Mouse (Mus musculus) myocyte (in vitro differentiated cells): ENCODE data around the gene Calb2. TPM values are rescaled to one million over a fixed set of nuclear protein-coding genes. Genes with fewer than 3 reads are reported as not detected.

Experiments used
- H3K27me3 ChIP-seq: one replicate; pipeline ENCODE4 v1.6.1; 2011; ENCODE audit not compliant: control insufficient read depth, insufficient read depth, insufficient read length
- H3K36me3 ChIP-seq: one replicate; pipeline ENCODE4 v1.6.1; 2011; ENCODE audit not compliant: control insufficient read depth, insufficient read depth
- H3K4me2 ChIP-seq: one replicate; pipeline ENCODE4 v1.6.1; 2011; ENCODE audit warnings: low read depth, control low read depth
- H3K4me3 ChIP-seq: one replicate; pipeline ENCODE4 v1.5.1; 2011; ENCODE audit warnings: mild to moderate bottlenecking, control low read depth, moderate library complexity
- H3K79me2 ChIP-seq: one replicate; pipeline ENCODE4 v1.6.1; 2011; ENCODE audit not compliant: control insufficient read depth, insufficient read depth
- H3ac ChIP-seq: one replicate; pipeline ENCODE4 v1.6.1; 2011; ENCODE audit not compliant: control insufficient read depth, insufficient read length
- CEBPB ChIP-seq: IDR thresholded peaks from 2 replicates; pipeline ENCODE4 v1.6.1; 2011; ENCODE audit warnings: mild to moderate bottlenecking, moderate library complexity; ENCODE audit not compliant: poor library complexity, insufficient read depth, severe bottlenecking
- E2F4 ChIP-seq: IDR thresholded peaks from one replicate; pipeline ENCODE4 v1.6.1; 2011; ENCODE audit warnings: mild to moderate bottlenecking, control low read depth, moderate library complexity; ENCODE audit not compliant: insufficient read depth
- MAX ChIP-seq: IDR thresholded peaks from one replicate; pipeline ENCODE4 v1.6.1; 2011; ENCODE audit warnings: low read depth, mild to moderate bottlenecking, control low read depth
- MYOD1 ChIP-seq, 3 experiments: IDR thresholded peaks; one replicate each; pipeline ENCODE4 v1.6.1; 2011; ENCODE audit warnings: control low read depth in 2 of 3, low read depth in 2 of 3, mild to moderate bottlenecking in 2 of 3, moderate library complexity in 1 of 3; ENCODE audit not compliant: insufficient read length in 2 of 3, control insufficient read depth in 1 of 3
- MYOG ChIP-seq, 3 experiments: IDR thresholded peaks; one replicate each; pipeline ENCODE4 v1.6.1; 2011; ENCODE audit warnings: control low read depth in 2 of 3, low read depth in 2 of 3, mild to moderate bottlenecking in 2 of 3; ENCODE audit not compliant: insufficient read length in 2 of 3, control insufficient read depth in 1 of 3, insufficient read depth in 1 of 3
- POLR2A ChIP-seq: IDR thresholded peaks from one replicate; pipeline ENCODE4 v1.6.1; 2011; ENCODE audit warnings: low read depth, mild to moderate bottlenecking, control low read depth, moderate library complexity; ENCODE audit not compliant: insufficient read length
- POLR2AphosphoS2 ChIP-seq: IDR thresholded peaks from one replicate; pipeline ENCODE4 v1.6.1; 2011; ENCODE audit warnings: low read depth, control low read depth; ENCODE audit not compliant: insufficient read length
- REST ChIP-seq: IDR thresholded peaks from one replicate; pipeline ENCODE4 v1.6.1; 2011; ENCODE audit warnings: mild to moderate bottlenecking, control low read depth, moderate library complexity; ENCODE audit not compliant: insufficient read depth, insufficient read length
- SRF ChIP-seq: IDR thresholded peaks from one replicate; pipeline ENCODE4 v1.6.1; 2011; ENCODE audit warnings: low read depth; ENCODE audit not compliant: control insufficient read depth, insufficient read length
- TCF12 ChIP-seq: IDR thresholded peaks from one replicate; pipeline ENCODE4 v1.6.1; 2011; ENCODE audit warnings: mild to moderate bottlenecking, control low read depth; ENCODE audit not compliant: poor library complexity, insufficient read depth, severe bottlenecking
- TCF3 ChIP-seq: IDR thresholded peaks from one replicate; pipeline ENCODE4 v1.6.1; 2011; ENCODE audit warnings: low read depth, control low read depth; ENCODE audit not compliant: insufficient read length
- USF1 ChIP-seq: IDR thresholded peaks from one replicate; pipeline ENCODE4 v1.6.1; 2011; ENCODE audit warnings: low read depth, mild to moderate bottlenecking, control low read depth, moderate library complexity
- polyA plus RNA-seq: library from polyadenylated mRNA; unstranded; fragments of >200 nt; fragmentation: generic; extraction: Trizol; gene quantifications from one replicate; pipeline ENCODE4 v1.2.1, GENCODE M21; 2012; ENCODE audit warnings: missing spikeins

The Calb2 gene
- polyA plus RNA-seq, 1 experiment, result not detected

DNA sequence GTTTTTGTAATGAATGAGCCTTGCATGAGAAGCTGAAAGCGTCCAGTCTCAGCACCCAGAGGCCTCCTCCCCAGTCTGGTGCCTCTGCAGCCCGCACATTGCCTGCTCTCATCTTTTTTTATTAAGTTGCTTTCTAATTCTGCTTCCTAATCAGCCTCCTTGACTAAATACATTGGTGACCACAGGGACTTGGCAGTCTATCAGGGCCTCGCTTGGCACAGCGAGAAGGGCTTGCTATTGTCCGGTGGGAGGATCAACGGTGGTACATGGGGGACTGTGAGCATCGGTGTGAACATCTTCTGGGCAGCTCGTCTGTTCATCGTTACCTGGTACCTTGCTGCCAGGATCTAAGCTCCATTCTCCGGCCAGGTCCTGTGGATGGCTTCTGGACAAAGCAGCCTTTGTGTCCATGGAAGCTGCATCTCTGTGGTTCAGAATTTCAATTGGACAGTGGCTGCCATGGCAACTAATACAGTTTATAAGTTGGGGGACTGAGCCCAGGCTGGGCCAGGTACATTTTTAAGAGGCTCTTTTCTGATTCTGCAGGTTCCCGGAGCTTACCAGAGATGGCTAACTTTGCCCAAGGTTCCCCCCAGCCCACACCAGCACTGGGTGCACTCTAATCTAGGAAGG is 14.8 kb upstream of the Calb2 start:
- no peak overlapping the region for H3K4me3 ChIP-seq
- H3ac ChIP-seq, result no peak overlapping the region
- TF ChIP-seq SRF (no peak), MAX (no peak), TCF3 (no peak), TCF12 (no peak), REST (no peak), MYOG (IDR thresholded peaks at IDR 0.05; ENCODE audit: control insufficient read depth in 1 of 3, insufficient read depth in 1 of 3, insufficient read length in 2 of 3, low read depth in 2 of 3) (no peak), USF1 (no peak), E2F4 (no peak), CEBPB (no peak), POLR2A (no peak), POLR2AphosphoS2 (no peak), MYOD1 (IDR thresholded peaks at IDR 0.05; ENCODE audit: control insufficient read depth in 1 of 3, insufficient read length in 2 of 3, low read depth in 2 of 3) (no peak)
- no peak overlapping the region for H3K4me2 ChIP-seq
- no peaks in the 10 kb centered on the region for H3K79me2 ChIP-seq
- H3K27me3 ChIP-seq, result peaks cover 24% of the 10 kb centered on the region
- no peaks in the 10 kb centered on the region for H3K36me3 ChIP-seq

DNA sequence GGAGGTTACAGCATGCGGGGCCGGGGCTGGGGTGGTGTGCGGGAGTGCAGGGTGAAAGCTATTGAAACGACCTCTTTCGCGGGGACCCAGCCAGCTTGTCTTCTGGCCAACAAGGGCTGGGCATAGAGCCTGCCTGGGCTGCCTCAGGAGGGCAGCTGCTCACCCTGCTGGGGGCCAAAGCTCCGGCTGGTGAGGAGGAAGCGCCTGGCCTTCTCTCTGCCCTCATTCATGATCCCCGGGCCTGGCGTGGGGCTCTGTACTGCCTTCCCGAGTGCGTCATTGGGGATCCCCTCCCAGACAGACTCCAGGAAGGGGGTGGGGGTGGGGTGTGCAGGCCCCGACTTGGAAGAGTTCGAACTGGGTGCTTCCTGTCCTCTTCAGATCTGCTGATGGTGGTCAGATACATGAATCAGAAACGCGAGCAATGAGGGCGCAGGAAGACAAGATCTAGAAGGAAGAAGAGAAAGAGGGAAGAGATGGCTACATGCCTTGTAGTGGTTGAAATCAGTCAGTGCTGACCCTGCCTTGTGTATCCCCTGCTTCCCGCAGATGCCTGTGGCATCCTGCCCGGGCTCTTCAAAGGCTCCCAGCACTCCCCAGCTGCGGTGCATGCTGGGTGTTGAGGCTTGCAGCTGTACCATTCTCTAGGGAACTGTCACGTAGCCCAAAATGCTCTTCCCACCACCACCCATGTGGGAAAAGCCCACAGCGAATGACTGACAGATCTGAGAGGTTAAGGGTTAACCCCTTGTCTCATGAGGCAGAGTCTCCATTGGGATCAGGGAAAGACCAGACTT is 9.5 kb upstream of the Calb2 start:
- H3K27me3 ChIP-seq, result peaks cover 15% of the 10 kb centered on the region
- H3K36me3 ChIP-seq, result no peaks in the 10 kb centered on the region
- H3K4me2 ChIP-seq, result peak overlapping the region; percentile 38
- no peak for TF ChIP-seq MYOG (IDR thresholded peaks at IDR 0.05; ENCODE audit: control insufficient read depth in 1 of 3, insufficient read depth in 1 of 3, insufficient read length in 2 of 3, low read depth in 2 of 3)
- TF ChIP-seq MYOD1 (IDR thresholded peaks at IDR 0.05; ENCODE audit: control insufficient read depth in 1 of 3, insufficient read length in 2 of 3, low read depth in 2 of 3), result no peak
- no peak for TF ChIP-seq TCF12
- TF ChIP-seq POLR2AphosphoS2, result no peak
- TF ChIP-seq MAX, result no peak
- H3K79me2 ChIP-seq, result no peaks in the 10 kb centered on the region
- H3K4me3 ChIP-seq, result no peak overlapping the region
- no peak overlapping the region for H3ac ChIP-seq

DNA sequence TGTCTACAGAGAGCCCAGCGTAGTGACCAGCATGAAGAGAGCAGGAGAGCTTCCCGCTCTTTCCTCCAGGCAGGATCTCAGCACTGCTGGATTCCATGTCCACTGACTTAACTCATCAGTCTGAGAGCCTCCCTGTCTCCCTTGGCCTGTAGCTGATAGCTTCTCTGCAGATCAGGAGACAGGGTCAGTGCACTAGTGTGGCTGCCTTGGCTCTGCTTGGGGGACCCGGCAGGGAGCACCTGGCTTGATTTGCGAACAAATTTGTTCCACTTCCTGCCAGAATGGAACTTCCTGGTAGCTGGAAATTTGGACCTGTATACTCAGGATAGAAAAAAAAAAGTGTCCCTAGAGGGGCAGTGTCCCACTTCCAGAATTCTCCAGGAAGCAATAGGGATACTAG is 6.8 kb upstream of the Calb2 start:
- no peak for TF ChIP-seq MYOD1 (IDR thresholded peaks at IDR 0.05; ENCODE audit: control insufficient read depth in 1 of 3, insufficient read length in 2 of 3, low read depth in 2 of 3)
- no peak for TF ChIP-seq POLR2AphosphoS2
- TF ChIP-seq CEBPB, result no peak
- TF ChIP-seq USF1, result no peak
- no peaks in the 10 kb centered on the region for H3K36me3 ChIP-seq

DNA sequence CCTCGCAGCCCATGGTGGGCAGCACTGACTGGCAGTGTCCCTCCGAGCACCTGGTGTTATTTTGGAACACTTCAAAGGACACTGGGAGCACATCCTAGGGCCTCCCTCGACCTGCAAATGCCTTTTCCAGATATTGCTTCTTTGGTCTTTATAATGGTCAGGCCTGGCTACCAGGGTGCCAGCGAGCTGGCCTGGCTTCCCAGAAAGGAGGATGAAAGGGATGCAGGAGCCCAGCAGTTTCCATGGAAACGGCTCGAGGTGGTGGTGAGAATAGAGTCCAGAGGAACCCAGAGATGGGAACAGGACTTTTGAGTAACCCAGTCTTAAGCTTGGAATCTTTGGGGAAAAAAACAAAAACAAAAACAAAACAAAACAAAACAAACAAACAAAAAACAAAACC is 4.2 kb upstream of the Calb2 start:
- Histone ChIP-seq H3K4me3 (no peak overlapping the region), H3ac (no peak overlapping the region), H3K36me3 (no peaks in the 10 kb centered on the region), H3K79me2 (no peaks in the 10 kb centered on the region), H3K4me2 (no peak overlapping the region), H3K27me3 (peaks cover 17% of the 10 kb centered on the region)
- TF ChIP-seq POLR2AphosphoS2, result no peak
- TF ChIP-seq REST, result no peak
- TF ChIP-seq MYOD1 (IDR thresholded peaks at IDR 0.05; ENCODE audit: control insufficient read depth in 1 of 3, insufficient read length in 2 of 3, low read depth in 2 of 3), result no peak
- TF ChIP-seq E2F4, result no peak
- TF ChIP-seq TCF12, result no peak
- TF ChIP-seq MYOG (IDR thresholded peaks at IDR 0.05; ENCODE audit: control insufficient read depth in 1 of 3, insufficient read depth in 1 of 3, insufficient read length in 2 of 3, low read depth in 2 of 3), result no peak
- no peak for TF ChIP-seq SRF
- TF ChIP-seq MAX, result no peak
- no peak for TF ChIP-seq CEBPB
- no peak for TF ChIP-seq USF1
- no peak for TF ChIP-seq POLR2A
- TF ChIP-seq TCF3, result no peak

More for the DNA sequence above, 6.8 kb upstream of the Calb2 start:
- H3ac ChIP-seq, result no peak overlapping the region
- H3K79me2 ChIP-seq, result no peaks in the 10 kb centered on the region
- no peak overlapping the region for H3K4me2 ChIP-seq
- peaks cover 11% of the 10 kb centered on the region for H3K27me3 ChIP-seq
- H3K4me3 ChIP-seq, result no peak overlapping the region

DNA sequence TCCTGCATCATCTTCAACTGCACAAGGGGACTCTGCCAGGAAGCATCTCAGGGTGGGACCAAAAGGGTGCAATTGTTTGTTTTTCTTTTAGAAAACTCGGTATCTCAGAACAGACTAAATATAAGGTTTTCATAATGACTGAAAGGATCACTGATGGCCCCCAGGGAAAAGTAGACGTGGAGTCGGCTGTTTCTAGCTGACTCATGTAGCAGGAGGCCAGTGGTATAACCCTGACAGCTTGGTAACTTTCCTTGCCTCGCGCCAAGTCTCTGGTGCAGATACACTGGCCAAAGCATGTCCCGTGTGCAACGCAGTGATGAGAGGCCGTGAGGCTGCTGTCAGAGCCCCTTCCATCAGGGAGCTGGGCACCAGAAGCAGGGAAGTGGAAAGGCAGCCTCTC is 1.7 kb downstream of the Calb2 start:
- H3K4me3 ChIP-seq, result no peak overlapping the region
- TF ChIP-seq SRF, result no peak
- no peak for TF ChIP-seq MAX
- TF ChIP-seq USF1, result no peak
- no peak for TF ChIP-seq CEBPB
- no peak for TF ChIP-seq POLR2AphosphoS2
- no peak for TF ChIP-seq MYOD1 (IDR thresholded peaks at IDR 0.05; ENCODE audit: control insufficient read depth in 1 of 3, insufficient read length in 2 of 3, low read depth in 2 of 3)
- TF ChIP-seq POLR2A, result no peak
- no peak for TF ChIP-seq TCF12
- no peak for TF ChIP-seq REST
- no peak for TF ChIP-seq TCF3
- no peak for TF ChIP-seq MYOG (IDR thresholded peaks at IDR 0.05; ENCODE audit: control insufficient read depth in 1 of 3, insufficient read depth in 1 of 3, insufficient read length in 2 of 3, low read depth in 2 of 3)
- no peak for TF ChIP-seq E2F4
- H3K79me2 ChIP-seq, result no peaks in the 10 kb centered on the region
- H3K27me3 ChIP-seq, result peaks cover 30% of the 10 kb centered on the region
- no peaks in the 10 kb centered on the region for H3K36me3 ChIP-seq
- no peak overlapping the region for H3ac ChIP-seq
- no peak overlapping the region for H3K4me2 ChIP-seq
